Mouse (Mus musculus) stomach, embryonic 14.5 days (tissue): ENCODE data around the gene Nkx2-3. TPM values are rescaled to one million over a fixed set of nuclear protein-coding genes. Genes with fewer than 3 reads are reported as not detected.

Source experiments
- ATAC-seq: fragments of 200-750 bp; cut with Nextera tagmentation; 2 replicates; pipeline ENCODE4 v1.8.0; 2017; ENCODE audit warnings: low read depth, moderate TSS enrichment; ENCODE audit not compliant: insufficient number of reproducible peaks, insufficient read depth, low FRiP score
- H3K27ac ChIP-seq: fragments of 300-500 bp; sonication (generic); 2 replicates; pipeline ENCODE4 v1.5.1; 2014; ENCODE audit warnings: mild to moderate bottlenecking, low read length, moderate library complexity, mixed read lengths
- H3K27me3 ChIP-seq: fragments of 300-500 bp; sonication (generic); 2 replicates; pipeline ENCODE4 v1.6.1; 2014; ENCODE audit warnings: low read length, control low read depth, mixed read lengths; ENCODE audit not compliant: control insufficient read depth, insufficient read depth
- H3K36me3 ChIP-seq: fragments of 300-500 bp; sonication (generic); 2 replicates; pipeline ENCODE4 v1.6.1; 2014; ENCODE audit warnings: mild to moderate bottlenecking, control low read depth, low read length, moderate library complexity, mixed read lengths; ENCODE audit not compliant: control insufficient read depth, insufficient read depth
- H3K4me1 ChIP-seq: fragments of 300-500 bp; sonication (generic); 2 replicates; pipeline ENCODE4 v1.6.1; 2014; ENCODE audit warnings: low read length, control low read depth, mixed read lengths; ENCODE audit not compliant: control insufficient read depth, insufficient read depth
- H3K4me2 ChIP-seq: fragments of 300-500 bp; sonication (generic); replicated peaks from 2 replicates; pipeline ENCODE4 v1.6.1; 2014; ENCODE audit warnings: low read depth, low read length, control low read depth
- H3K4me3 ChIP-seq: fragments of 300-500 bp; sonication (generic); 2 replicates; pipeline ENCODE4 v1.5.1; 2014; ENCODE audit warnings: low read depth, low read length, control low read depth
- H3K9ac ChIP-seq: fragments of 300-500 bp; sonication (generic); replicated peaks from 2 replicates; pipeline ENCODE4 v1.6.1; 2014; ENCODE audit warnings: low read depth, mild to moderate bottlenecking, control low read depth, low read length, moderate library complexity, mixed read lengths
- H3K9me3 ChIP-seq: fragments of 300-500 bp; sonication (generic); 2 replicates; pipeline ENCODE4 v1.6.1; 2016; ENCODE audit warnings: low read depth, low read length, control low read depth; ENCODE audit not compliant: control insufficient read depth
- WGBS: fragments of 180-500 bp; shearing (Covaris S2); extraction: QIAGEN DNeasy Blood & Tissue Kit; methylation state at CpG from one replicate; pipeline ENCODE4 v1.1.7; 2014; 5-methylcytosine and 5-hydroxymethylcytosine counted together
- polyA plus RNA-seq: library from polyadenylated mRNA; unstranded; fragments of >200 nt; fragmentation: Nextera tagmentation; extraction: Ambion mirVana; gene quantifications from 2 replicates; pipeline ENCODE4 v1.2.1, GENCODE M21; 2014

Gene Nkx2-3
- polyA plus RNA-seq, 1 experiment from 2014 or later: 5.5 TPM

GRCm38 (mm10) chr19:43647261-43647660, 35.1 kb downstream of the Nkx2-3 start:
- H3K4me3 ChIP-seq: no peak overlapping the region
- H3K4me2 ChIP-seq: no peak overlapping the region
- no peak overlapping the region for H3K9ac ChIP-seq
- peaks cover 8% of the 10 kb centered on the region; the same call in 1 of the 2 replicates for H3K4me1 ChIP-seq
- H3K27me3 ChIP-seq: no peaks in the 10 kb centered on the region
- ATAC-seq: no peak
- no peaks in the 10 kb centered on the region for H3K9me3 ChIP-seq
- WGBS: 61% methylated on average over 9 of the region's 9 CpGs
- H3K36me3 ChIP-seq: no peaks in the 10 kb centered on the region
- H3K27ac ChIP-seq: no peak overlapping the region

- Histone ChIP-seq H3K27me3 (no peaks in the 10 kb centered on the region), H3K4me1 (peaks cover 14% of the 10 kb centered on the region), H3K36me3 (no peaks in the 10 kb centered on the region), H3K4me2 (no peak overlapping the region), H3K9ac (no peak overlapping the region), H3K27ac (no peak overlapping the region), H3K4me3 (no peak overlapping the region), H3K9me3 (no peaks in the 10 kb centered on the region)
- 85% methylated on average over 4 of the region's 4 CpGs for WGBS
- no peak for ATAC-seq
Measured at GRCm38 (mm10) chr19:43648343-43648742, 36.2 kb downstream of the Nkx2-3 start.

- WGBS: 28% methylated on average over 8 of the region's 8 CpGs
- peaks cover 19% of the 10 kb centered on the region for H3K4me1 ChIP-seq
- H3K4me2 ChIP-seq: no peak overlapping the region
- H3K9ac ChIP-seq: no peak overlapping the region
- ATAC-seq: 0 out of 2 replicates have a peak, but pooled peaks have one; percentile 44
- H3K27ac ChIP-seq: peak overlapping the region; percentile 62; the same call in 1 of the 2 replicates
- no peaks in the 10 kb centered on the region for H3K27me3 ChIP-seq
- H3K9me3 ChIP-seq: no peaks in the 10 kb centered on the region
- no peak overlapping the region for H3K4me3 ChIP-seq
- no peaks in the 10 kb centered on the region for H3K36me3 ChIP-seq
Measured at GRCm38 (mm10) chr19:43651241-43651785, 39.2 kb downstream of the Nkx2-3 start.

GRCm38 (mm10) chr19:43655735-43656492, 43.8 kb downstream of the Nkx2-3 start:
- no peak overlapping the region for H3K4me2 ChIP-seq
- H3K4me1 ChIP-seq: peaks cover 13% of the 10 kb centered on the region
- no peak overlapping the region for H3K9ac ChIP-seq
- H3K27ac ChIP-seq: no peak overlapping the region
- ATAC-seq: no peak
- 36% methylated on average over 11 of the region's 11 CpGs for WGBS
- H3K27me3 ChIP-seq: no peaks in the 10 kb centered on the region
- no peak overlapping the region for H3K4me3 ChIP-seq
- H3K36me3 ChIP-seq: no peaks in the 10 kb centered on the region
- H3K9me3 ChIP-seq: no peaks in the 10 kb centered on the region

GRCm38 (mm10) chr19:43659632-43660031, 47.5 kb downstream of the Nkx2-3 start:
- Histone ChIP-seq H3K4me3 (no peak overlapping the region), H3K27ac (no peak overlapping the region), H3K4me2 (no peak overlapping the region), H3K9me3 (no peaks in the 10 kb centered on the region), H3K9ac (no peak overlapping the region), H3K36me3 (peaks cover 11% of the 10 kb centered on the region), H3K27me3 (no peaks in the 10 kb centered on the region), H3K4me1 (peaks cover 8% of the 10 kb centered on the region)
- no peak for ATAC-seq
- WGBS: 72% methylated on average over 6 of the region's 6 CpGs

GRCm38 (mm10) chr19:43660774-43661173, 48.6 kb downstream of the Nkx2-3 start:
- no peaks in the 10 kb centered on the region for H3K9me3 ChIP-seq
- no peak overlapping the region for H3K27ac ChIP-seq
- peaks cover 8% of the 10 kb centered on the region for H3K4me1 ChIP-seq
- no peak overlapping the region for H3K4me3 ChIP-seq
- no peak overlapping the region for H3K4me2 ChIP-seq
- 81% methylated on average over 9 of the region's 9 CpGs for WGBS
- no peak overlapping the region for H3K9ac ChIP-seq
- ATAC-seq: no peak
- H3K27me3 ChIP-seq: no peaks in the 10 kb centered on the region
- peaks cover 12% of the 10 kb centered on the region for H3K36me3 ChIP-seq

GRCm38 (mm10) chr19:43662176-43662967, 50.2 kb downstream of the Nkx2-3 start:
- Histone ChIP-seq H3K4me2 (no peak overlapping the region), H3K4me1 (peaks cover 8% of the 10 kb centered on the region), H3K9me3 (no peaks in the 10 kb centered on the region), H3K9ac (no peak overlapping the region), H3K27me3 (no peaks in the 10 kb centered on the region), H3K36me3 (peaks cover 12% of the 10 kb centered on the region), H3K4me3 (no peak overlapping the region), H3K27ac (no peak overlapping the region)
- WGBS: 31% methylated on average over 19 of the region's 19 CpGs
- ATAC-seq: no peak

- Histone ChIP-seq H3K4me2 (no peak overlapping the region), H3K4me3 (no peak overlapping the region), H3K9ac (no peak overlapping the region), H3K36me3 (peaks cover 12% of the 10 kb centered on the region), H3K4me1 (peaks cover 8% of the 10 kb centered on the region), H3K9me3 (no peaks in the 10 kb centered on the region), H3K27me3 (no peaks in the 10 kb centered on the region), H3K27ac (no peak overlapping the region)
- 76% methylated on average over 8 of the region's 8 CpGs for WGBS
- ATAC-seq: no peak
Measured at GRCm38 (mm10) chr19:43663471-43663870, 51.3 kb downstream of the Nkx2-3 start.
